Mouse (Mus musculus): ENCODE measurements around the gene Tanc1. TPM values are rescaled to one million over a fixed set of nuclear protein-coding genes. Genes with fewer than 3 reads are reported as not detected.

Gene Tanc1
- polyA plus RNA-seq, 1 experiment from 2014 or later = 5.8 TPM

GRCm38 (mm10) chr2:59718601-59719416 is 107.0 kb downstream of the Tanc1 start:
- Histone ChIP-seq H3K27ac (no peak overlapping the region), H3K4me3 (ENCODE audit: inconsistent target) (no peak overlapping the region), H3K79me2 (ENCODE audit: inconsistent target) (no peaks in the 10 kb centered on the region), H3K36me3 (ENCODE audit: inconsistent target) (no peaks in the 10 kb centered on the region)
- 85% methylated on average over 24 of the region's 24 CpGs for WGBS (ENCODE audit: missing documents)

- Histone ChIP-seq H3K4me3 (ENCODE audit: inconsistent target) (no peak overlapping the region), H3K27ac (no peak overlapping the region), H3K79me2 (ENCODE audit: inconsistent target) (no peaks in the 10 kb centered on the region), H3K36me3 (ENCODE audit: inconsistent target) (no peaks in the 10 kb centered on the region)
- WGBS (ENCODE audit: missing documents) = 88% methylated on average over 4 of the region's 4 CpGs
These were observed 108.0 kb downstream of the Tanc1 start for GRCm38 (mm10) chr2:59719831-59720230.

- no peaks in the 10 kb centered on the region for H3K36me3 ChIP-seq (ENCODE audit: inconsistent target)
- WGBS (ENCODE audit: missing documents) = 51% methylated on average over 8 of the region's 8 CpGs
- H3K27ac ChIP-seq = no peak overlapping the region
- no peak overlapping the region for H3K4me3 ChIP-seq (ENCODE audit: inconsistent target)
- H3K79me2 ChIP-seq (ENCODE audit: inconsistent target) = no peaks in the 10 kb centered on the region
These were observed 109.3 kb downstream of the Tanc1 start for GRCm38 (mm10) chr2:59721119-59721518.

GRCm38 (mm10) chr2:59721758-59722157 is 109.9 kb downstream of the Tanc1 start:
- H3K36me3 ChIP-seq (ENCODE audit: inconsistent target) = no peaks in the 10 kb centered on the region
- no peak overlapping the region for H3K27ac ChIP-seq
- 89% methylated on average over 4 of the region's 5 CpGs for WGBS (ENCODE audit: missing documents)
- no peaks in the 10 kb centered on the region for H3K79me2 ChIP-seq (ENCODE audit: inconsistent target)
- H3K4me3 ChIP-seq (ENCODE audit: inconsistent target) = no peak overlapping the region

- no peak overlapping the region for H3K4me3 ChIP-seq (ENCODE audit: inconsistent target)
- H3K79me2 ChIP-seq (ENCODE audit: inconsistent target) = no peaks in the 10 kb centered on the region
- WGBS (ENCODE audit: missing documents) = 98% methylated on average over 5 of the region's 5 CpGs
- no peaks in the 10 kb centered on the region for H3K36me3 ChIP-seq (ENCODE audit: inconsistent target)
- no peak overlapping the region for H3K27ac ChIP-seq
These were observed 111.5 kb downstream of the Tanc1 start for GRCm38 (mm10) chr2:59723311-59723710.

GRCm38 (mm10) chr2:59725518-59726185 is 113.8 kb downstream of the Tanc1 start:
- H3K4me3 ChIP-seq (ENCODE audit: inconsistent target) = no peak overlapping the region
- no peak overlapping the region for H3K27ac ChIP-seq
- WGBS (ENCODE audit: missing documents) = 95% methylated on average over 14 of the region's 14 CpGs
- H3K79me2 ChIP-seq (ENCODE audit: inconsistent target) = no peaks in the 10 kb centered on the region
- no peaks in the 10 kb centered on the region for H3K36me3 ChIP-seq (ENCODE audit: inconsistent target)

GRCm38 (mm10) chr2:59731831-59732230 is 120.0 kb downstream of the Tanc1 start:
- Histone ChIP-seq H3K79me2 (ENCODE audit: inconsistent target) (no peaks in the 10 kb centered on the region), H3K27ac (no peak overlapping the region), H3K4me3 (ENCODE audit: inconsistent target) (no peak overlapping the region), H3K36me3 (ENCODE audit: inconsistent target) (no peaks in the 10 kb centered on the region)
- WGBS (ENCODE audit: missing documents) = 92% methylated on average over 3 of the region's 3 CpGs

- Histone ChIP-seq H3K79me2 (ENCODE audit: inconsistent target) (no peaks in the 10 kb centered on the region), H3K27ac (no peak overlapping the region), H3K36me3 (ENCODE audit: inconsistent target) (no peaks in the 10 kb centered on the region), H3K4me3 (ENCODE audit: inconsistent target) (no peak overlapping the region)
- WGBS (ENCODE audit: missing documents) = 96% methylated on average over 5 of the region's 5 CpGs
These were observed 121.6 kb downstream of the Tanc1 start for GRCm38 (mm10) chr2:59733410-59733809.

GRCm38 (mm10) chr2:59736401-59736898 is 124.6 kb downstream of the Tanc1 start:
- Histone ChIP-seq H3K27ac (no peak overlapping the region), H3K36me3 (ENCODE audit: inconsistent target) (no peaks in the 10 kb centered on the region), H3K79me2 (ENCODE audit: inconsistent target) (no peaks in the 10 kb centered on the region), H3K4me3 (ENCODE audit: inconsistent target) (no peak overlapping the region)
- WGBS (ENCODE audit: missing documents) = 87% methylated on average over 10 of the region's 10 CpGs

- H3K4me3 ChIP-seq (ENCODE audit: inconsistent target) = no peak overlapping the region
- no peaks in the 10 kb centered on the region for H3K79me2 ChIP-seq (ENCODE audit: inconsistent target)
- no peak overlapping the region for H3K27ac ChIP-seq
- WGBS (ENCODE audit: missing documents) = 93% methylated on average over 6 of the region's 6 CpGs
- no peaks in the 10 kb centered on the region for H3K36me3 ChIP-seq (ENCODE audit: inconsistent target)
These were observed 125.5 kb downstream of the Tanc1 start for GRCm38 (mm10) chr2:59737368-59737767.

- no peaks in the 10 kb centered on the region for H3K79me2 ChIP-seq (ENCODE audit: inconsistent target)
- no peak overlapping the region for H3K4me3 ChIP-seq (ENCODE audit: inconsistent target)
- 97% methylated on average over 5 of the region's 5 CpGs for WGBS (ENCODE audit: missing documents)
- no peaks in the 10 kb centered on the region for H3K36me3 ChIP-seq (ENCODE audit: inconsistent target)
- no peak overlapping the region for H3K27ac ChIP-seq
These were observed 126.5 kb downstream of the Tanc1 start for GRCm38 (mm10) chr2:59738356-59738755.

GRCm38 (mm10) chr2:59739036-59739435 is 127.2 kb downstream of the Tanc1 start:
- no peak overlapping the region for H3K4me3 ChIP-seq (ENCODE audit: inconsistent target)
- WGBS (ENCODE audit: missing documents) = 91% methylated on average over 8 of the region's 8 CpGs
- no peaks in the 10 kb centered on the region for H3K36me3 ChIP-seq (ENCODE audit: inconsistent target)
- no peak overlapping the region for H3K27ac ChIP-seq
- H3K79me2 ChIP-seq (ENCODE audit: inconsistent target) = no peaks in the 10 kb centered on the region

GRCm38 (mm10) chr2:59742500-59743116 is 130.8 kb downstream of the Tanc1 start:
- no peak overlapping the region for H3K27ac ChIP-seq
- H3K4me3 ChIP-seq (ENCODE audit: inconsistent target) = no peak overlapping the region
- WGBS (ENCODE audit: missing documents) = 91% methylated on average over 12 of the region's 12 CpGs
- H3K36me3 ChIP-seq (ENCODE audit: inconsistent target) = no peaks in the 10 kb centered on the region
- no peaks in the 10 kb centered on the region for H3K79me2 ChIP-seq (ENCODE audit: inconsistent target)

- H3K36me3 ChIP-seq (ENCODE audit: inconsistent target) = no peaks in the 10 kb centered on the region
- no peak overlapping the region for H3K4me3 ChIP-seq (ENCODE audit: inconsistent target)
- no peaks in the 10 kb centered on the region for H3K79me2 ChIP-seq (ENCODE audit: inconsistent target)
- WGBS (ENCODE audit: missing documents) = 37% methylated on average over 6 of the region's 6 CpGs
- H3K27ac ChIP-seq = no peak overlapping the region
These were observed 133.6 kb downstream of the Tanc1 start for GRCm38 (mm10) chr2:59745428-59745827.

- H3K4me3 ChIP-seq (ENCODE audit: inconsistent target) = no peak overlapping the region
- 88% methylated on average over 9 of the region's 9 CpGs for WGBS (ENCODE audit: missing documents)
These were observed 134.2 kb downstream of the Tanc1 start for GRCm38 (mm10) chr2:59746070-59746469.

More at GRCm38 (mm10) chr2:59746070-59746469, 134.2 kb downstream of the Tanc1 start:
- H3K27ac ChIP-seq = no peak overlapping the region
- no peaks in the 10 kb centered on the region for H3K36me3 ChIP-seq (ENCODE audit: inconsistent target)
- no peaks in the 10 kb centered on the region for H3K79me2 ChIP-seq (ENCODE audit: inconsistent target)

Data from macrophage (primary cell).